Mouse (Mus musculus) hindbrain, embryonic 14.5 days (tissue): ENCODE results near the gene Pde4c. TPM values are rescaled to one million over a fixed set of nuclear protein-coding genes. Genes with fewer than 3 reads are reported as not detected.
A peak's percentile ranks its signal among the peaks of the same experiment; 100 is the strongest.

Experiments used
- ATAC-seq: fragments of 200-750 bp; cut with Nextera tagmentation; 2 replicates; pipeline ENCODE4 v1.8.0; 2017; ENCODE audit warnings: moderate number of reproducible peaks, mild to moderate bottlenecking, moderate TSS enrichment, moderate library complexity; ENCODE audit not compliant: low FRiP score
- DNase-seq: peaks from one replicate; pipeline ENCODE4 v3.0.0-alpha.2; 2015; ENCODE audit warnings: low spot score
- H3K27ac ChIP-seq: fragments of 300-500 bp; sonication (generic); 2 replicates; pipeline ENCODE4 v1.5.1; 2014; ENCODE audit warnings: mild to moderate bottlenecking, moderate library complexity
- H3K27me3 ChIP-seq: fragments of 300-500 bp; sonication (generic); 2 replicates; pipeline ENCODE4 v1.6.1; 2014; ENCODE audit warnings: mild to moderate bottlenecking, low read length, mixed read lengths; ENCODE audit not compliant: control insufficient read depth, insufficient read depth
- H3K36me3 ChIP-seq: fragments of 300-500 bp; sonication (generic); replicated peaks from 2 replicates; pipeline ENCODE4 v1.6.1; 2014; ENCODE audit not compliant: control insufficient read depth, insufficient read depth
- H3K4me1 ChIP-seq: fragments of 300-500 bp; sonication (generic); replicated peaks from 2 replicates; pipeline ENCODE4 v1.6.1; 2014; ENCODE audit warnings: antibody characterized with exemption, low read length, mixed read lengths; ENCODE audit not compliant: control insufficient read depth, insufficient read depth
- H3K4me2 ChIP-seq: fragments of 300-500 bp; sonication (generic); replicated peaks from 2 replicates; pipeline ENCODE4 v1.6.1; 2014; ENCODE audit warnings: mild to moderate bottlenecking, moderate library complexity
- H3K4me3 ChIP-seq: fragments of 300-500 bp; sonication (generic); replicated peaks from 2 replicates; pipeline ENCODE4 v1.5.1; 2014; ENCODE audit warnings: mild to moderate bottlenecking, low read length
- H3K9ac ChIP-seq: fragments of 300-500 bp; sonication (generic); 2 replicates; pipeline ENCODE4 v1.6.1; 2014
- H3K9me3 ChIP-seq: fragments of 300-500 bp; sonication (generic); 2 replicates; pipeline ENCODE4 v1.6.1; 2016; ENCODE audit warnings: low read length; ENCODE audit not compliant: control insufficient read depth
- WGBS: fragments of 180-500 bp; shearing (Covaris S2); extraction: QIAGEN DNeasy Blood & Tissue Kit; methylation state at CpG from one replicate; pipeline ENCODE4 v1.1.7; 2014; 5-methylcytosine and 5-hydroxymethylcytosine counted together
- polyA plus RNA-seq: library from polyadenylated mRNA; unstranded; fragments of >200 nt; fragmentation: Nextera tagmentation; extraction: Ambion mirVana; gene quantifications from 2 replicates; pipeline ENCODE4 v1.2.1, GENCODE M21; 2014

The Pde4c gene
- polyA plus RNA-seq, 1 experiment from 2014 or later, result 0.32 TPM

DNA sequence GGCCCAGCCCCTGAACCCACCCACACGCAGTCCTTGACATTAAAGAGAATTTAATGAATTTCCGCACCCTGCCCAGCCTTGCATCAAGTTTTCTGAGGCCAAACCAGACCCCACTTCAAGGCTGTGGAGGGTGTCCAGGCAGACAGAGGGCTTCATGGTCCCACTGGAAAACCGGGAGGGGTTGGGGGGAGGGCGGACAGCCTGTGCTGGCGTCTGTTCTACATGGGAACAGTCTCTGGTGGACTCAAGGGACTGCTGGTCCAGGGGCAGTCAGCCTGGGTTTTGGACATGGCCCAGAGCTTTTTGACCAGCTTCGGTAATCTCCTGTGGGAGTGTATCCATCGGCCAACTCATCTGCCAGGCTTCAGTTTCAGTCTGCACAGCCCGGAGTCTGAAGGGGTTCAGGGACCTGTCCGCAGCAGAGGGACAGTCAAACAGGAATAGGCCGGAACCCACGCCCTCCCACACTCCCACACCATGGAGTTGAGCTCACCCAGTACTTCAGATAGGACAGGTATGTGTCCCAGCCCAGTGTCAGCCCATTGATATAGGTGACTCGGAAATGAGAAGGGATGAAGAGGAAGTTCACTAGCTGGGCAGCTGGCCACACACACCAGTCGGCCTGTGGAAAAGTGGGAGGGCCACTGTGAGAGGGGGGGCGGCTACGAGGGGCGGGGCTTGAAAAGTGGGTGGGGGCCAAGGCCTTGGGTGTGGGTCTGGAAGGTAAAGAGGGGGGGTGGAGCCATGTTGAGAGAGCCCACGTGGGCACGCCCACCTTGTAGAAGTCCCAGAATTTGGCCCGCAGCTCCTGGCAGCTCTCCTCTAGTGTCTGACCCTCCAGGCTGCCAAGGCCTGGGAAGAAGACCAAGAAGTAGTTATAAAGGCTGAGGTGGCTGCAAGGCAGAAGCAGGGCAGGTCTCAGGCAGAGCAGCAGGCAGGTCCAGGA is 35.4 kb downstream of the Pde4c start:
- Histone ChIP-seq H3K9me3 (no peaks in the 10 kb centered on the region), H3K9ac (no peak overlapping the region), H3K36me3 (peaks cover 29% of the 10 kb centered on the region), H3K4me1 (peaks cover 31% of the 10 kb centered on the region), H3K4me2 (0 out of 2 replicates have a peak overlapping the region, but pooled peaks have one; percentile 75), H3K27ac (peak overlapping the region; percentile 49; the same call in 1 of the 2 replicates), H3K27me3 (no peaks in the 10 kb centered on the region), H3K4me3 (no peak overlapping the region)
- WGBS, result 68% methylated on average over 19 of the region's 19 CpGs
- ATAC-seq (no peak), DNase-seq (no peak)

DNA sequence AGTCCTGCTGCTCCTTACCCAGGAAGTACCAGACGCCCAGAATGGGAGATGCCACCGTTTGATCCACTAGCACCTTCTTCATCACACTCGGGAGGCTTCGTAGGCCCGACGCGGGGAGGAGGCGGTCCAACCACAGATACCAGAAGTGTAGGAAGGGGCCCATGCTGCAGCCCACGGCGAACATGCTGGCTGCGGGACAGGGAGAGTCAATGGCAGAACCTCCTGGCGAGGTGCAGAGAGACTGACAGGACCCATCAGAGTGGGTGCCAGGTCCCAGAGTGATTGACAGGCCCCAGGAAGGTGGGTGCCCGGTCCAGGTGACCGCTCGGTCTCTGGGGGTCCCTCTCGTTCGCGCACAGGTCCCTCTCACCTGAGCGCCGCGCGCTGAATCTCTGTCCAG is 36.8 kb downstream of the Pde4c start:
- Histone ChIP-seq H3K4me2 (peak overlapping the region; percentile 75), H3K36me3 (peaks cover 29% of the 10 kb centered on the region), H3K27me3 (no peaks in the 10 kb centered on the region), H3K4me1 (peaks cover 27% of the 10 kb centered on the region), H3K9me3 (no peaks in the 10 kb centered on the region), H3K9ac (peak overlapping the region; percentile 71), H3K27ac (peak overlapping the region; percentile 69), H3K4me3 (peak overlapping the region; percentile 48)
- DNase-seq (no peak), ATAC-seq (peak; percentile 26; the same call in 1 of the 2 replicates)
- WGBS, result 2% methylated on average over 22 of the region's 22 CpGs

DNA sequence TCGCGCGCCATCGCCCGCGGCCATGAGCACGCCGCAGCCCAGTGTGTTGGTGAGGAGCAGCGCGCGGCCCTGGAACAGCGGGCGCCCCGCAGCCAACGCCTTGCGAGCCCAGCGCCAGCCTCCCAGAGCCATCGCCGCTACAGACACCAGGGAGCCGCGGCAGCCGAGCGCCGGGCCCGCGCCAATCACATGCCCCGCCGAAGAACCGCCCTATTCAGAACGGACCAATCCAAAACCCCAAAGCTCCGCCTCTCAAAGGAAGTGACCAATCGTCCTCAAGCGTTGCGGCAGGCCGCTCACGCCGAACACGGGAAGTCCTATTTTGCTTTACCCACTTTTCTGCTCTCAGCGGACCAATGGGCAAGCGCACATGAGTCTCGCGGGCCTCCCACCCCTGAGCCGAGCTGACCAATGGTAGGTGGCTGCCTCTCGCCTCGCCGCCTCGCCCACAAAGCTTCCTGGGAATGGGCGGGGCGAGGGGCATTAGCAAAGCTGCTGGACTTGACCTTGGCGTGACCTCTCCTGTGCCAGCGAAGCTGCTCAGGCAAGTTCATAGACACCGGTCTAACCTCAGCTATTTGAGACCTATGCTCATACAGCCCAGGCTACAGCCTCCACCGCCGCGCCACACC is 37.4 kb downstream of the Pde4c start, which contains the start of gene Mpv17l2:
Gene Mpv17l2, minus strand, starts transcription at position 172 of the 632 bp plus-strand sequence.
- Histone ChIP-seq H3K9me3 (no peaks in the 10 kb centered on the region), H3K4me2 (peak within 1 kb of the TSS; percentile 75), H3K4me1 (peaks cover 24% of the 10 kb centered on the region), H3K36me3 (peaks cover 29% of the 10 kb centered on the region), H3K9ac (peak within 1 kb of the TSS; percentile 71), H3K4me3 (peak within 1 kb of the TSS; percentile 48), H3K27ac (peak within 1 kb of the TSS; percentile 77), H3K27me3 (no peaks in the 10 kb centered on the region)
- ATAC-seq, result peak; percentile 96
- WGBS, result under 1% methylated on average over 54 of the region's 55 CpGs
- peak; percentile 97 for DNase-seq

DNA sequence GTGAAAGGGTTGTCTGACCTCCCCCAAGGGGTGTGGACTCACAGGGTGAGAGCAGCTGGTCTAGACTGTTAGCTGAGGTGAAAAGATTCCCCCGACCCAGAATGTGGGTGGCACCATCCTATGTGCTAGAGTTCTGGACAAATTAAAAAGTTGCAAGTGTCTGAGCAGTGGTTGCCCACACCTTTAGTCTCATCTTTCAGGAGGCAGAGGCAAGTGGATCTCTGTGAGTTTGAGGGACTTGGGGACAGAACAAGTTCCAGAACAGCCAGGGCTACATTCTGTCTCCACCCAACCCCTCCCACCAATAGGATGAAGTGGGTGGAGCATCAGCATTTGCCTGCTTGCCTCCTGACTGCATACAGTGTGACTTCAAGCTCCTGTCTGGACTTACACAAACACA is 38.6 kb downstream of the Pde4c start:
- Histone ChIP-seq H3K9me3 (no peaks in the 10 kb centered on the region), H3K4me2 (no peak overlapping the region), H3K9ac (no peak overlapping the region), H3K27ac (no peak overlapping the region), H3K36me3 (peaks cover 16% of the 10 kb centered on the region), H3K4me1 (peaks cover 32% of the 10 kb centered on the region), H3K27me3 (no peaks in the 10 kb centered on the region), H3K4me3 (no peak overlapping the region)
- ATAC-seq (no peak), DNase-seq (no peak)
- WGBS, result 85% methylated on average over 1 of the region's 1 CpGs

DNA sequence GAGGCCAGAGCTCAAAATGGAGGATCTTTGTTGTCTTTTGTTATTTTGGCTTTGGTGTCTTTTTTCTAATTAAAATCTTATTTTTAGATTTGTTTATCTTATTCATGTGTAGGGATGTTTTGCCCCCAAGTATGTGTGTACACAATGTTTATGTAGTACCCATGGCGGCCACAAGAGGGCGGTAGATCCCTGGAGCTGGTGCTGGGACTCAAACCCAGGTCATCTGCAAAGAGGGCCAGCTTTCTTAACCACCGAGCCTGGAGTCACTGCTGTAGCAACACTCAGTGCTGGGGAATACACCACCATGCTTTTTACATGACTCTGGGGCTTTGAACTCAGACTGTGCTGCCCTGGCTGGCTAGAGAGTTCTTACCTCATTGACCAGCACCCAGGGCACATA is 39.8 kb downstream of the Pde4c start:
- ATAC-seq, result no peak
- no peaks in the 10 kb centered on the region for H3K27me3 ChIP-seq
- H3K4me2 ChIP-seq, result no peak overlapping the region
- H3K9ac ChIP-seq, result no peak overlapping the region
- no peaks in the 10 kb centered on the region for H3K9me3 ChIP-seq
- WGBS, result 6% methylated on average over 3 of the region's 3 CpGs
- peaks cover 14% of the 10 kb centered on the region for H3K36me3 ChIP-seq
- DNase-seq, result no peak
- peaks cover 32% of the 10 kb centered on the region for H3K4me1 ChIP-seq
- no peak overlapping the region for H3K27ac ChIP-seq
- no peak overlapping the region for H3K4me3 ChIP-seq

DNA sequence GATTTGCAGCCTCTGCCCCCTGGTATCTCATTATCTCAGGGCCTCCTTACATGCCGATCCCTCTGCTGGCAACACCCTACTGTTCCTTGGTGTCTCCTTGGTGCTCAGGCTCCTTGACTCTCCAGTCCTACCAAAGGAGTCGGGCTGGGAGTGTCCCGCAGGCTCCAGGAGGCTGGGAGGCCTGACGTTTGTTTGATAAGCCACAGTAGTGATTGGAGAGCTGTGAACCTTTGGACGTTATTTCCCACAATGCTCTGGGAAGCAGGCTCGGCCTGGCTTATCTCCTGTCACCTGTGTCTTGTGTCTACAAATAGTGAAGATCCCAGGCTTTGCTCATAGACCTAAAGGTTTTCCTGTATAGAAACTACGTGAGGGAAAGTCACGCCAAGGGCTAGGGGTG is 40.5 kb downstream of the Pde4c start:
- DNase-seq (no peak), ATAC-seq (no peak)

DNA sequence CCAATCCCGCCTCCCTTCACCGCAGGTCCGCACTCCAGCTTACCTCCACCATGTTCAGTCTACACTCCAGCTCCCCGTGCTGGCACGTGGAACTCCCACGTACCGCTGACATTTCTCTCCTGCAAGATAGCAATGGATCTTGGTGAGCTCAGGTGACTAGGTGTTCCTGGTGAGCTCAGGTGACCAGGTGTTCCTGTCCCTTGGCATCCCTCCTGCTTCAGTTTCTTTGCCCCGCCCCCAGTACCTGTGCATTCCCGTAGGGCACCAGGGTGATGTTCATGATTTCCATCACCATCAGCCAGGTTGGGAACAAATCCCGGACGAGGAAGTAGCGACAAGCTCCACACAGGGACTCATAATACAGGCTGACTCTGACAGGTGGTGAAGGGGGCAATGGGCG is 41.2 kb downstream of the Pde4c start:
- no peak for DNase-seq
- no peak overlapping the region for H3K4me2 ChIP-seq
- H3K9me3 ChIP-seq, result no peaks in the 10 kb centered on the region
- H3K4me3 ChIP-seq, result no peak overlapping the region
- H3K27ac ChIP-seq, result no peak overlapping the region
- H3K4me1 ChIP-seq, result peaks cover 24% of the 10 kb centered on the region
- no peak for ATAC-seq
- WGBS, result 94% methylated on average over 13 of the region's 13 CpGs
- H3K36me3 ChIP-seq, result peaks cover 22% of the 10 kb centered on the region
- H3K27me3 ChIP-seq, result no peaks in the 10 kb centered on the region
- H3K9ac ChIP-seq, result no peak overlapping the region

More for the DNA sequence above, 40.5 kb downstream of the Pde4c start:
- H3K27me3 ChIP-seq, result no peaks in the 10 kb centered on the region
- no peaks in the 10 kb centered on the region for H3K9me3 ChIP-seq
- peaks cover 30% of the 10 kb centered on the region for H3K4me1 ChIP-seq
- no peak overlapping the region for H3K9ac ChIP-seq
- no peak overlapping the region for H3K4me3 ChIP-seq
- H3K27ac ChIP-seq, result no peak overlapping the region
- H3K4me2 ChIP-seq, result no peak overlapping the region
- 90% methylated on average over 8 of the region's 8 CpGs for WGBS
- H3K36me3 ChIP-seq, result peaks cover 17% of the 10 kb centered on the region

DNA sequence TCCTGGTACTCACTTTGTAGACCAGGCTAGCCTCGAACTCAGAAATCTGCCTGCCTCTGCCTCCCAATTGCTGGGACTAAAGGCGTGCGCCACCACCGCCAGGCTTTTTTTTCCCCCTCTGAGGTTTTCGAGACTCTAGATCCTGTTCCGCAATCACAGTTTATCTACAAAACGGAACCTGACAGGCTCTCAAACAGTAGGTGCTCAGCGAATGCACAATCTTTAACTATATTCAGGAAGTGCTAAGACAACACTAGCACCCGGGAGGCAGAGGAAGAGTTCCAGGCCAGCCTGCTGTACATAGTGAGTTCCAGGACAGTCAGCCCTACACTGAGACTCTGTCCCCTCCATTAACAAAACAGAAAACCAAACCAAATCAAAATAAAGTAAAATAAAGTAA is 41.8 kb downstream of the Pde4c start:
- Histone ChIP-seq H3K9me3 (no peaks in the 10 kb centered on the region), H3K4me2 (peak overlapping the region; percentile 48; the same call in 1 of the 2 replicates), H3K4me1 (peaks cover 17% of the 10 kb centered on the region), H3K9ac (no peak overlapping the region), H3K27ac (no peak overlapping the region), H3K27me3 (no peaks in the 10 kb centered on the region), H3K36me3 (peaks cover 28% of the 10 kb centered on the region), H3K4me3 (no peak overlapping the region)
- 84% methylated on average over 9 of the region's 9 CpGs for WGBS
- no peak for DNase-seq
- no peak for ATAC-seq

DNA sequence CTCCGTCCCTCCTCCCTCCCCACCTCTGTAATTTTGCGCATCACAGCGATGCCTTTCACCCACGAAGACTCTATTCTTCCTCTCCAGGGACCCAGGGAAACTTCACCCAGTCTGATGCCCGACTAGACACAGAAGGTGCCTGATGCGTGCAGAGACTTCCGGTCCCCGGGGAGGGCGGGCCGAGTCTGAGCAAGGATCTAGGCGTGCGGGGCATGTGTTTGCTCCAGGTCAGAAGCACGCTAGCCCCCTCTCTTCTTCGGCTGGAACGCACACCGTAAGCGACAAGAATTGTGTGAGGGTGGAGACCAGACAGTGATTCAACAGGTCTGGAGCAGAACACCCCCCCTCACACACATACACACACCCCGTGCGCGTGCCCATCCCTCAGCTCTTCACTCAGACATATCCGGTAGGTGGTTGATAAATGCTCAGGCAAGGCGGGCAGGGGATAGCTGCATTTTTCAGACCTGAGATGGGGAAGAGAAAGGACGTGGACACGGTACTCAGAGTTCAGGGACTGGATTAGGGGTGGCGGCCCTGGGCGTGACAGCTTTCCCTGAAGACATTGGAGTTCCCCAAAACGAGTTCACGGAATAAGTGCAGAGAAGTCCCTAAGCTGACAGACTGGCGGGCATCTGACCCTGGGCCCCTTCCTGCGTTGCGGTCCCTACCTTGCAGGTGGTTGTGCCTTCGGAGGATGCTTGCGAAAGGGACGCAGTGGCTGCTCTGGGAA is 42.5 kb downstream of the Pde4c start:
- Histone ChIP-seq H3K4me2 (peak overlapping the region; percentile 48), H3K4me3 (peak overlapping the region; percentile 20), H3K4me1 (peaks cover 16% of the 10 kb centered on the region), H3K9ac (peak overlapping the region; percentile 34; the same call in 1 of the 2 replicates), H3K36me3 (peaks cover 35% of the 10 kb centered on the region), H3K9me3 (no peaks in the 10 kb centered on the region), H3K27me3 (no peaks in the 10 kb centered on the region), H3K27ac (no peak overlapping the region)
- DNase-seq (no peak), ATAC-seq (no peak)
- 2% methylated on average over 34 of the region's 34 CpGs for WGBS
